Mouse (Mus musculus) bone marrow, adult 2 months (tissue): ENCODE measurements around the gene Naxd.

ENCODE experiments used
- CTCF ChIP-seq: fragments of 200-500 bp; IDR thresholded peaks from 2 replicates; pipeline ENCODE4 v1.5.1; 2011; ENCODE audit warnings: low read length, control low read depth; ENCODE audit not compliant: control insufficient read depth, insufficient read depth
- POLR2A ChIP-seq: fragments of 200-500 bp; IDR thresholded peaks from 2 replicates; pipeline ENCODE4 v1.6.1; 2011; ENCODE audit warnings: low read depth, mild to moderate bottlenecking, control low read depth, low read length, borderline replicate concordance; ENCODE audit not compliant: control insufficient read depth

DNA sequence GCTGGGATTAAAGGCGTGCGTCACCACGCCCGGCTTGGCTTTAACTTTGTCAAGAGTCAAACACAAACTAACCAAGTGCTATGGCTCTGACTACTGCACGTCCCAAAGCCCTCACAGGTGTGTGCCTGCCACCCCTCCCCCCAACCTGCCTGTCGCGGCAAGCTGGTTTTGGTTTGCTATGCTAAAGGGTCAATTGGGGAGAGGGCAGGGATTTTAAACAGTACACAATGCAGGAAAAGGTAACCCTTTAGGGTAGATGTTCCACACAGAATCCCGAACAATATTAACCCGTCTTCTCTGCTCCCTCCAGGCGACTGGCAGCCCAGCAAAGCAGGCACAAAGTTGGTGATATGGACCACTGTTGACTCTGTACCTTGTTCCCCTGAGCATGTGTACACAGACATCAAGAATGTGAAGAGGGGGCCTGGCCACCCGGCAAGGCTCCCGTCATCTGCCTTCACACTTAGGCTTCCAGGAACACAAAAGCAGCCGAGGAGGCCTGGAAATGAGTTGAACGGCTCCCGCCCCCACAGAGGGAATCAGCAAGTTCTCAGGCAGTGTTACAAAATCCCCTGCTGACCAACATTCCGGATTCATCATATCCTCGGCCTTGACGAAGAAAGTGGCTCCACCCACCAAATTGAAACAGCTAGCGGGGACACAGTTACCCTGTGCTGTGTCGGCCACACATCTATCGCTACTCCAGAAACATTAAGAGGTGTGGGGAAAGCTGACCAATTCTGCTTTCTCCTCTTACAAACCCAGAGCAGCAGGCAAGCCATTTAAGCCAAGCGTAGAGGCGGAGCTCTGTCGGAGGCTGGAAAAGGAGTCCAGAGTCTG, 20.7 kb upstream of the Naxd start:
- no peak for TF ChIP-seq POLR2A
- TF ChIP-seq CTCF: no peak
